Mouse (Mus musculus) embryonic facial prominence, embryonic 13.5 days (tissue): ENCODE data around the gene Olfr750. TPM values are rescaled to one million over a fixed set of nuclear protein-coding genes. Genes with fewer than 3 reads are reported as not detected.

Experiments used
- ATAC-seq: fragments of 200-750 bp; cut with Nextera tagmentation; 2 replicates; pipeline ENCODE4 v1.8.0; 2017; ENCODE audit warnings: low read depth; ENCODE audit not compliant: insufficient number of reproducible peaks, insufficient read depth, low FRiP score, low TSS enrichment
- H3K27ac ChIP-seq: fragments of 300-500 bp; sonication (generic); 2 replicates; pipeline ENCODE4 v1.5.1; 2015; ENCODE audit warnings: moderate library complexity, mild to moderate bottlenecking, inconsistent platforms
- H3K27me3 ChIP-seq: fragments of 300-500 bp; sonication (generic); 2 replicates; pipeline ENCODE4 v1.6.1; 2015; ENCODE audit warnings: mild to moderate bottlenecking, inconsistent platforms
- H3K36me3 ChIP-seq: fragments of 300-500 bp; sonication (generic); 2 replicates; pipeline ENCODE4 v1.6.1; 2015; ENCODE audit warnings: mild to moderate bottlenecking, inconsistent platforms
- H3K4me1 ChIP-seq: fragments of 300-500 bp; sonication (generic); 2 replicates; pipeline ENCODE4 v1.6.1; 2015; ENCODE audit warnings: inconsistent platforms
- H3K4me2 ChIP-seq: fragments of 300-500 bp; sonication (generic); 2 replicates; pipeline ENCODE4 v1.6.1; 2015; ENCODE audit warnings: moderate library complexity, mild to moderate bottlenecking, inconsistent platforms
- H3K4me3 ChIP-seq: fragments of 300-500 bp; sonication (generic); 2 replicates; pipeline ENCODE4 v1.5.1; 2015; ENCODE audit warnings: mild to moderate bottlenecking, inconsistent platforms
- H3K9ac ChIP-seq: fragments of 300-500 bp; sonication (generic); 2 replicates; pipeline ENCODE4 v1.6.1; 2015; ENCODE audit warnings: mild to moderate bottlenecking, inconsistent platforms
- H3K9me3 ChIP-seq: fragments of 300-500 bp; sonication (generic); 2 replicates; pipeline ENCODE4 v1.6.1; 2016; ENCODE audit warnings: inconsistent platforms
- WGBS: fragments of 180-500 bp; shearing (Covaris S2); methylation state at CpG from one replicate; pipeline ENCODE4 v1.1.7; 2015; ENCODE audit warnings: mixed read lengths; 5-methylcytosine and 5-hydroxymethylcytosine counted together
- polyA plus RNA-seq: library from polyadenylated mRNA; unstranded; fragments of >200 nt; fragmentation: Nextera tagmentation; extraction: Ambion mirVana; gene quantifications from 2 replicates; pipeline ENCODE4 v1.2.1, GENCODE M21; 2015

Olfr750 gene
- polyA plus RNA-seq, 1 experiment from 2014 or later = not detected

DNA sequence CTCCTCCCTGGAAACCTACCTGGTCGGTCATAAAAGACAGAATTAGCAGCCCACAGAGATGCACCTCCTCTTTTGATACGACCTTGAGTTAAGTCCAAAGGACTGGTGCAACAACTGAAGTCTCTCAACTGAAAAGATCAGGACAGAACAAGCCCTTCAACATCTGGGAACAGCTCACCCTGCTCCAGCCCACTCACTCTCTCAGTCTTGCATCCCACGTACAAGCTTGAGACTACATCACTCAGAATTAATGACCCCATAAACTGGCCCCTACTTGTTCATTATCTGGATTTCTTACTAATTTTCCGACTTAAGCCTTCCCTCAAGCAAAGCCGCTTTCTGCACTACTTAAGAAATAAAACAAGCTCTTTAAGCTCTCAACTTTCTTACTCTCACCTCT is 21.1 kb downstream of the Olfr750 start:
- no peaks in the 10 kb centered on the region for H3K9me3 ChIP-seq
- no peak overlapping the region for H3K9ac ChIP-seq
- no peak overlapping the region for H3K4me3 ChIP-seq
- H3K27ac ChIP-seq = no peak overlapping the region
- no peaks in the 10 kb centered on the region for H3K27me3 ChIP-seq
- H3K36me3 ChIP-seq = no peaks in the 10 kb centered on the region
- WGBS = 55% methylated on average over 5 of the region's 5 CpGs
- H3K4me2 ChIP-seq = no peak overlapping the region
- peaks cover 5% of the 10 kb centered on the region; the same call in 1 of the 2 replicates for H3K4me1 ChIP-seq
- ATAC-seq = no peak

DNA sequence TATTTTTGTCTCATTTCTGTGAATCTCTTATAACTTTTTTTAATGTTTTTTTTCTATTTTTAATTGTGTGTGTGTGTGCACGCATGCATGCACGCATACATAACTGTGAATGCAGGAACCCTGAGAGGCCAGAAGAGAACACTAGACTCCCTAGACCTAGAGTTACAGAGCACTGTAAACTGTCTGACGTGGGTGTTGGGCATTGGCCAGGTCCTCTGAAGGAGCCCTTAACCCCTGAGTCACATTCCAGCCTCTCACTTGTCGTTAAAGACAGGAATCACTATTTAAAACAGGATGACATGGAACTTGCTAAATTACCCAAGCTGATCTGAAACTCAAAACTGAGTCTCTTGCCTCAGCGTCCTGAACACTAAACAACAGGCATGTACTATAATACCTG is 22.3 kb downstream of the Olfr750 start:
- 50% methylated on average over 5 of the region's 5 CpGs for WGBS
- H3K36me3 ChIP-seq = no peaks in the 10 kb centered on the region
- no peak overlapping the region for H3K4me2 ChIP-seq
- no peak for ATAC-seq
- H3K4me3 ChIP-seq = no peak overlapping the region
- H3K9me3 ChIP-seq = no peaks in the 10 kb centered on the region
- peaks cover 5% of the 10 kb centered on the region; the same call in 1 of the 2 replicates for H3K4me1 ChIP-seq
- no peaks in the 10 kb centered on the region for H3K27me3 ChIP-seq
- no peak overlapping the region for H3K27ac ChIP-seq
- H3K9ac ChIP-seq = no peak overlapping the region

DNA sequence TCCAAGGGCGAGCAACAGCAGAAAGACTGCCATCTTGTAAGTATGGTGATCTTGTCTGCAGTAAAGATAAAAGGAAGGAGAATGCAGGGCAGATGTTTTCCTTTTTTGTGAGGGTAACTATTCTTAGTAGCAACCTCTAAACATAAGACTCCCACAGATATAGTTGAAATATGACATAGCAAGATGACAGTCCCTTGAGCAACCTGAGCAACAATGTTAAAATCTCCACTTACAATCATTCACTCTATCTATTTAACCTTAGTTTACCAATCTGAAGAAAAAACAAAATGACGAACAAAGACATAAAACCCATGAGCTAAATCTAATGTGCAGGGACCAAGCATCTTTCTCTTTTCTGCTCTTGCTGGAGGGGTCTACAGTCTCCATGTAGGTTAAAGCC is 24.2 kb downstream of the Olfr750 start, which contains the start of gene Rnase11:
Rnase11 (minus strand) TSS at position 101 of the 400 bp plus-strand sequence.
- Histone ChIP-seq H3K4me3 (no peak within 1 kb of the TSS), H3K4me2 (no peak within 1 kb of the TSS), H3K36me3 (no peaks in the 10 kb centered on the region), H3K9ac (no peak within 1 kb of the TSS), H3K4me1 (peaks cover 5% of the 10 kb centered on the region; the same call in 1 of the 2 replicates), H3K27me3 (no peaks in the 10 kb centered on the region), H3K27ac (no peak within 1 kb of the TSS), H3K9me3 (no peaks in the 10 kb centered on the region)
- 78% methylated on average over 2 of the region's 2 CpGs for WGBS
- no peak for ATAC-seq

GRCm38 (mm10) chr14:51047846-51048245 is 26.4 kb downstream of the Olfr750 start:
- no peak overlapping the region for H3K27ac ChIP-seq
- no peaks in the 10 kb centered on the region for H3K27me3 ChIP-seq
- H3K9ac ChIP-seq = no peak overlapping the region
- no peak for ATAC-seq
- no peaks in the 10 kb centered on the region for H3K36me3 ChIP-seq
- H3K9me3 ChIP-seq = no peaks in the 10 kb centered on the region
- 37% methylated on average over 5 of the region's 5 CpGs for WGBS
- no peak overlapping the region for H3K4me3 ChIP-seq
- no peaks in the 10 kb centered on the region for H3K4me1 ChIP-seq
- no peak overlapping the region for H3K4me2 ChIP-seq

DNA sequence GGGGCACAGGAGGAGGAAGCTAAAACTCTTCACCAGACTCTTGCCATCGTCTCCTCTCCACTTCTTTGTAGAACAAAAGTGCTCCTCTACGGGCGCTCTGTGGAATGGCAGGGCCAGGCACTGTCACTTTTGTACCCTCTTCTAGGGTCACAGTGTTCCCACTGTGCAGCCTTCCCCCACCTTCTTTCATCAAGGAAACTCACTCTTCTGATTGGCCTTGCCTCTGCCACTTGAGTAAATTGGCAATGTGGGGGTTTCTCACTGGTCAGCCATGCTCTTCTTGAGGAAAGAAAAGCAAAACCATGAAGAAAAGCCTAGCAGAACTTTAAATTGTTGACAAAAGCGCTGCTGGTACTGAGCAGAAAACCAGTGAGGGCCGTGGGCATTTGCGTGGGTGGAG is 32.5 kb downstream of the Olfr750 start, which contains the start of gene Rnase9:
Rnase9 (minus strand) TSS at position 101 of the 400 bp plus-strand sequence.
- Histone ChIP-seq H3K4me3 (no peak within 1 kb of the TSS), H3K4me1 (no peaks in the 10 kb centered on the region), H3K27me3 (no peaks in the 10 kb centered on the region), H3K36me3 (no peaks in the 10 kb centered on the region), H3K9me3 (no peaks in the 10 kb centered on the region), H3K9ac (no peak within 1 kb of the TSS), H3K27ac (no peak within 1 kb of the TSS), H3K4me2 (no peak within 1 kb of the TSS)
- no peak for ATAC-seq
- 76% methylated on average over 6 of the region's 6 CpGs for WGBS

GRCm38 (mm10) chr14:51036214-51036613 is 38.0 kb downstream of the Olfr750 start:
- H3K9me3 ChIP-seq = no peaks in the 10 kb centered on the region
- H3K27ac ChIP-seq = no peak overlapping the region
- ATAC-seq = no peak
- no peak overlapping the region for H3K9ac ChIP-seq
- H3K36me3 ChIP-seq = no peaks in the 10 kb centered on the region
- H3K4me2 ChIP-seq = no peak overlapping the region
- 83% methylated on average over 4 of the region's 4 CpGs for WGBS
- H3K27me3 ChIP-seq = no peaks in the 10 kb centered on the region
- no peaks in the 10 kb centered on the region for H3K4me1 ChIP-seq
- H3K4me3 ChIP-seq = no peak overlapping the region

DNA sequence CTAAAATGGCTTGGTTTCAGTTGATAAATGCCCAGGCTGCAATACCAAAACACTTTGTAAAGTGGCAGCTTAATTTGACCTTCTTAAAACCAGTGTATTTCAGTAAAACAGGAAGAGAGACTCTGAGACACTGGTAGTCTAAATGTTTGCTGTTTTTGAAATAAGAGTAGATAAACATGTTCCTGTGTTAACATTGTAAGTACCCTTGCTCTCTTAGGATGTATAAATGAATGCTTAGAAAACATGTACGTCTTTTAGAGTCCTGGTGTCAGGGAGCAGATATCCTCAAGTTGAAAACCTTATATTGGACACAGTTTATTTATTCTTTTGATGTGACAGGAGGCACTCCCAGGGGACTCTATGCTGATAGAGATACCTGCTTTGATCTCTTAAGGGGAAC is 39.0 kb downstream of the Olfr750 start:
- 30% methylated on average over 1 of the region's 1 CpGs for WGBS
- ATAC-seq = no peak
- no peak overlapping the region for H3K4me2 ChIP-seq

DNA sequence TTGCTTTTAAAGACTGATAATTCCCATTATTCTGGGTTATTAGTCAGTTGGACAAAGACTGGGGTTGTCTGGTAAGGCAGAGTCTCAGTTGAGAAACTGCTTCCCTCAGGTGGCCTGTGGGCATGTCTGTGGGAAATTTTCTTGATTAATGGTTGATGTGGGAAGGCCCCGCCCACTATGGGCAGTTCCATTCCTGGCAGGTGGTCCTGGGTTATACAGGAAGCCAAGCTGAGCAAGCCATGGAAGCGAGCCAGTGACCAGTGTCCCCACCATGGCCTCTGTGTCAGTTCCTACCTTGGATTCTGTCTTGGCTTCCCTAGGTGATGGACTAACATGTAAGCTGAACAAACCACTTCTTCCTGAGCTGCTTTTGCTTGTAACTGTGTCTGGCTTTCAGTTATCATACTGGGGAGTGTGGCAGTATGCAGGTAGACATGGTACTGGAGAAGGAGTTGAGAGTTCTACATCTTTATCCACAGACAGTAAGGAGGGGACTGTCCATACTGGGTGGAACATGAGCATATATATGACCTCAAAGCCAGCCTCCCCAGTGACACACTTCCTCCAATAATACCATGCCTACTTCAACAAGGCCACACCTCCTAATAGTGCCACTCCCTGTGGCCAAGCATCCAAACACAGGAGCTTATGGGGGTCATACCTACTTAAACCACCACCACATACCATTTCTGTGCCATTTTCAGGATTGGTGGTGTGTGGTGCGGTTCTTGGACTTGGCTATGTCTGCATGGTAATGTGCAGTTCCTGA is 46.7 kb downstream of the Olfr750 start:
- 49% methylated on average over 3 of the region's 3 CpGs for WGBS
- Histone ChIP-seq H3K36me3 (no peaks in the 10 kb centered on the region), H3K9me3 (no peaks in the 10 kb centered on the region), H3K4me1 (no peaks in the 10 kb centered on the region), H3K27ac (no peak overlapping the region), H3K4me2 (no peak overlapping the region), H3K27me3 (no peaks in the 10 kb centered on the region), H3K4me3 (no peak overlapping the region), H3K9ac (no peak overlapping the region)
- ATAC-seq = no peak

More for the DNA sequence above, 39.0 kb downstream of the Olfr750 start:
- Histone ChIP-seq H3K27me3 (no peaks in the 10 kb centered on the region), H3K4me3 (no peak overlapping the region), H3K4me1 (no peaks in the 10 kb centered on the region), H3K36me3 (no peaks in the 10 kb centered on the region), H3K27ac (no peak overlapping the region), H3K9me3 (no peaks in the 10 kb centered on the region), H3K9ac (no peak overlapping the region)

GRCm38 (mm10) chr14:51026391-51027133 is 47.7 kb downstream of the Olfr750 start:
- Histone ChIP-seq H3K27ac (no peak overlapping the region), H3K4me1 (no peaks in the 10 kb centered on the region), H3K4me3 (no peak overlapping the region), H3K4me2 (no peak overlapping the region), H3K36me3 (no peaks in the 10 kb centered on the region), H3K9me3 (no peaks in the 10 kb centered on the region), H3K27me3 (no peaks in the 10 kb centered on the region), H3K9ac (no peak overlapping the region)
- no peak for ATAC-seq
- 35% methylated on average over 5 of the region's 5 CpGs for WGBS

- H3K9ac ChIP-seq = no peak overlapping the region
- no peak overlapping the region for H3K4me3 ChIP-seq
- H3K4me2 ChIP-seq = no peak overlapping the region
- ATAC-seq = no peak
- 84% methylated on average over 1 of the region's 1 CpGs for WGBS
- no peak overlapping the region for H3K27ac ChIP-seq
- H3K9me3 ChIP-seq = no peaks in the 10 kb centered on the region; the same call in 1 of the 2 replicates
- H3K27me3 ChIP-seq = no peaks in the 10 kb centered on the region
- H3K4me1 ChIP-seq = no peaks in the 10 kb centered on the region
- no peaks in the 10 kb centered on the region for H3K36me3 ChIP-seq
Observed at GRCm38 (mm10) chr14:51024820-51025219, 49.4 kb downstream of the Olfr750 start.

DNA sequence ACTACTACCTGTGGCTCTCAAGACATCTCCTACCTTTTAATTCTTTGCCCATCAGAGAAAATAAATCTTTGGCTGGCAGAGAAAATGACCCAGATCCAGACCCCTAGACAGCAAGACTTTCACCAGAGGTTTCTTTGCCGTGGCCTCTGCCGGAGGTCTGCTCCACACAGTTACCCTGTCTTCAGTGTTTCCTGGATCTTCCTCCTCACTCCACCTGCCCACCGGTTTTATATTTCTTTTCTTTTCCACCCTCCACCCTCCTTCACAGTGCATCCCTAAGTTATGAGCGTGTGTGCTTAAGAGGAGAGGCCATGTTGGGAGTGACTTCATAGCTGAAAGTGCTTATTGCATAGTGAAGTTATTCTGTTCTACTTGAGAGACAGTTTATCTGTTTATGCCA is 50.8 kb downstream of the Olfr750 start:
- H3K27me3 ChIP-seq = no peaks in the 10 kb centered on the region
- ATAC-seq = no peak
- H3K36me3 ChIP-seq = no peaks in the 10 kb centered on the region
- H3K4me3 ChIP-seq = no peak overlapping the region
- WGBS = 85% methylated on average over 4 of the region's 4 CpGs
- H3K9ac ChIP-seq = no peak overlapping the region
- H3K27ac ChIP-seq = no peak overlapping the region
- H3K4me2 ChIP-seq = no peak overlapping the region
- H3K9me3 ChIP-seq = no peaks in the 10 kb centered on the region; the same call in 1 of the 2 replicates
- H3K4me1 ChIP-seq = no peaks in the 10 kb centered on the region

DNA sequence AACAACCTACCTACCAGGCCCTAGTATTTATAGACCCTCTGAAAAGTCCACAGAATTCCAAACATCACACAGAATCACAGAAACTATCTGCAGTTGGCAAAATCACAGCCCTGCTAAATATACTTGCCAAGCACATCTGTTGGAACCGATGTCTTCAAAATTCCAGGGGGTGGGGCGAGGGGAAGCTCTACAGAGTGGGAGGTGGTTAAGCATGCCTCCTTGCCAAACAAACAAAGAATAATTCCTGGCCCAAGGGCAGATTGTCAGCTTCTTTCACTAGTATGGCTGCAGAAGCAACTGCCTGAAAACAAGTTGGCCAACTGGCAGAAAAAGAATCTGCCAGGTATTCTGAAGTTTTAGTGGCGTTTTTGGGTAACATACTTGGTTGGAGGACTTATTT is 57.0 kb downstream of the Olfr750 start:
- Histone ChIP-seq H3K9ac (no peak overlapping the region), H3K4me3 (no peak overlapping the region), H3K27ac (no peak overlapping the region), H3K4me1 (0 out of 2 replicates have a peak, but pooled peaks cover 4% of the 10 kb centered on the region), H3K27me3 (no peaks in the 10 kb centered on the region), H3K9me3 (no peaks in the 10 kb centered on the region; the same call in 1 of the 2 replicates), H3K4me2 (no peak overlapping the region), H3K36me3 (no peaks in the 10 kb centered on the region)
- ATAC-seq = no peak
- WGBS = 44% methylated on average over 3 of the region's 3 CpGs
